Mouse (Mus musculus) MEL (cell line): ENCODE results near the gene Mrs2. TPM values are rescaled to one million over a fixed set of nuclear protein-coding genes. Genes with fewer than 3 reads are reported as not detected.

ENCODE experiments used
- DNase-seq: peaks from one replicate; pipeline ENCODE4 v3.0.0; 2011; ENCODE audit warnings: low read depth, low spot score
- H3K27ac ChIP-seq: 2 replicates; pipeline ENCODE4 v1.5.1; 2012; ENCODE audit warnings: low read depth, mild to moderate bottlenecking, control low read depth, low read length, moderate library complexity; ENCODE audit not compliant: control insufficient read depth
- H3K27me3 ChIP-seq, 2 experiments: fragments of 150-350 bp in 1 of 2; sonication (generic) in 1 of 2; 2 replicates each; pipeline ENCODE4 v1.6.1; 2012; ENCODE audit warnings: low read length in 2 of 2, mild to moderate bottlenecking in 2 of 2, improper control_type of control experiment in 1 of 2, moderate library complexity in 1 of 2; ENCODE audit not compliant: insufficient read depth in 2 of 2, control insufficient read depth in 1 of 2
- H3K36me3 ChIP-seq, 2 experiments: 2 replicates each; pipeline ENCODE4 v1.6.1; 2012 to 2014; ENCODE audit warnings: low read length in 2 of 2, improper control_type of control experiment in 1 of 2, inconsistent platforms in 1 of 2, mild to moderate bottlenecking in 1 of 2; ENCODE audit not compliant: insufficient read depth in 2 of 2, control insufficient read depth in 1 of 2
- H3K4me1 ChIP-seq, 2 experiments: fragments of 150-350 bp in 1 of 2; sonication (generic) in 1 of 2; 2 replicates each; pipeline ENCODE4 v1.6.1; 2012; ENCODE audit warnings: low read length in 2 of 2, improper control_type of control experiment in 1 of 2, mild to moderate bottlenecking in 1 of 2; ENCODE audit not compliant: insufficient read depth in 2 of 2, control insufficient read depth in 1 of 2
- H3K4me3 ChIP-seq, 2 experiments: fragments of 150-350 bp in 1 of 2; sonication (generic) in 1 of 2; 2 replicates each; pipeline ENCODE4 v1.5.1; 2012; ENCODE audit warnings: low read depth in 2 of 2, low read length in 2 of 2, mild to moderate bottlenecking in 2 of 2, moderate library complexity in 2 of 2, control low read depth in 1 of 2, improper control_type of control experiment in 1 of 2; ENCODE audit not compliant: control insufficient read depth in 1 of 2, insufficient read depth in 1 of 2
- H3K79me2 ChIP-seq: 2 replicates; pipeline ENCODE4 v1.6.1; 2012; ENCODE audit warnings: mild to moderate bottlenecking, low read length, moderate library complexity; ENCODE audit not compliant: control insufficient read depth, poor library complexity, insufficient read depth
- H3K9ac ChIP-seq: 2 replicates; pipeline ENCODE4 v1.6.1; 2012; ENCODE audit warnings: low read depth, mild to moderate bottlenecking, control low read depth, low read length, moderate library complexity; ENCODE audit not compliant: control insufficient read depth, poor library complexity, severe bottlenecking
- H3K9me3 ChIP-seq: fragments of 150-350 bp; sonication (generic); replicated peaks from 2 replicates; pipeline ENCODE4 v1.6.1; 2012; ENCODE audit warnings: mild to moderate bottlenecking, low read length, improper control_type of control experiment, moderate library complexity; ENCODE audit not compliant: insufficient read depth
- E2F4 ChIP-seq: IDR thresholded peaks from 2 replicates; pipeline ENCODE4 v1.6.1; 2011; ENCODE audit warnings: low read depth, low read length, improper control_type of control experiment, borderline replicate concordance
- ETS1 ChIP-seq: IDR thresholded peaks from 2 replicates; pipeline ENCODE4 v1.6.1; 2012; ENCODE audit warnings: low read depth, mild to moderate bottlenecking, inconsistent platforms, low read length, improper control_type of control experiment, moderate library complexity
- JUND ChIP-seq: IDR thresholded peaks from 2 replicates; pipeline ENCODE4 v1.6.1; 2011; ENCODE audit warnings: low read depth, mild to moderate bottlenecking, improper control_type of control experiment, low read length
- MYB ChIP-seq: IDR thresholded peaks from 2 replicates; pipeline ENCODE4 v1.6.1; 2011; ENCODE audit warnings: mild to moderate bottlenecking, low read depth, low read length, improper control_type of control experiment
- MYC ChIP-seq: IDR thresholded peaks from 2 replicates; pipeline ENCODE4 v1.6.1; 2011; ENCODE audit warnings: low read depth, mild to moderate bottlenecking, low read length, improper control_type of control experiment, moderate library complexity
- NRF1 ChIP-seq: IDR thresholded peaks from 2 replicates; pipeline ENCODE4 v1.6.1; 2014; ENCODE audit warnings: low read depth, mild to moderate bottlenecking, inconsistent platforms, low read length, improper control_type of control experiment, moderate library complexity; ENCODE audit not compliant: poor library complexity, insufficient read depth, severe bottlenecking
- polyA plus RNA-seq, 2 experiments: library from polyadenylated mRNA; stranded (reverse) in 1 of 2; unstranded in 1 of 2; fragments of >175 nt in 1 of 2; fragments of >200 nt in 1 of 2; gene quantifications; 2 replicates each; pipeline versions ENCODE4 v1.2.1 to v1.2.4; 2012; ENCODE audit warnings: low replicate concordance in 2 of 2, low read depth in 1 of 2; ENCODE audit not compliant: insufficient read length in 2 of 2, insufficient read depth in 1 of 2, missing spikeins in 1 of 2
- total RNA-seq: library from RNA; depleted of rRNA; stranded (reverse); fragments of 300-350 nt; gene quantifications from 2 replicates; pipeline ENCODE4 v1.2.3, GENCODE M21; 2012; rRNA removed

Gene Mrs2
- total and polyA plus RNA-seq, 3 experiments = 16.6 to 45.4 TPM; not detected in 1

DNA sequence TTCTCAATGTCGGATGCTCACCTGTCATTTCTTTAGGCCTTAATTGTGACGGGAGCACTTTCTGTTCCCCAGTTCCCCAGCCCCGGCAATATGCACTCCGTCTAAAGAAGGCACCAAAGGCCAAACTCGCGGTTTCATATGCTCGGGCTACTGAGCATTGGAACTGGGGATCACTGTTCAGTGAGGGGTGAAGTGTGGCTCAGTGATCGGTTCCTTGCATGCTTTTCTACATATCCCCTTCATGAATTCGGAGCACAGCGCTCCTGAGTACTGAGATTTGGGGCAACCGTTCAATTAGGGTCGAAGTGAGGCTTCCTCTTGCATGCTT lies 82.4 kb downstream of the Mrs2 start:
- H3K9ac ChIP-seq = no peak overlapping the region

More for the DNA sequence above, 82.4 kb downstream of the Mrs2 start:
- TF ChIP-seq MYB (no peak), JUND (no peak), ETS1 (no peak), MYC (no peak), E2F4 (no peak), NRF1 (no peak)
- peaks cover 0 to 3% of the 10 kb centered on the region in 2 experiments; a peak in 1 of 4 replicates for H3K36me3 ChIP-seq
- peaks cover 3 to 4% of the 10 kb centered on the region in 2 experiments; a peak in 2 of 4 replicates for H3K27me3 ChIP-seq
- H3K9me3 ChIP-seq = no peaks in the 10 kb centered on the region
- H3K4me3 ChIP-seq = peak overlapping the region; percentile 44 to 47; a peak in 3 of 4 replicates
- H3K4me1 ChIP-seq = no peaks in the 10 kb centered on the region; a peak in 1 of 4 replicates
- no peaks in the 10 kb centered on the region for H3K79me2 ChIP-seq
- no peak for DNase-seq
- no peak overlapping the region for H3K27ac ChIP-seq

Other genes starting within 250 kb of the Mrs2 start
- 32.7 and 39.5 TPM in 2 replicates for gene BC005537, start 218.7 kb downstream of the Mrs2 start, total RNA-seq
- 10 to 100 TPM; 48.8 to 62.6 TPM for gene BC005537, start 218.7 kb downstream of the Mrs2 start, polyA plus RNA-seq
- gene Acot13, start 188.8 kb downstream of the Mrs2 start, total RNA-seq = 45.7 and 51.8 TPM in 2 replicates
- 10 to 100 TPM in 1 of 2 experiments, not detected in 1; 57.3 TPM for gene Acot13, start 188.8 kb downstream of the Mrs2 start, polyA plus RNA-seq
- 33.1 and 36.9 TPM in 2 replicates for gene Tdp2, start 188.7 kb downstream of the Mrs2 start, total RNA-seq
- 10 to 100 TPM in 1 of 2 experiments, not detected in 1; 45.3 TPM for gene Tdp2, start 188.7 kb downstream of the Mrs2 start, polyA plus RNA-seq
- gene D130043K22Rik, start 175.2 kb downstream of the Mrs2 start, total RNA-seq = not detected in 2 replicates
- gene D130043K22Rik, start 175.2 kb downstream of the Mrs2 start, polyA plus RNA-seq = not detected
- 0.04 and 0.07 TPM in 2 replicates for gene Aldh5a1, start 82.7 kb downstream of the Mrs2 start, total RNA-seq
- gene Aldh5a1, start 82.7 kb downstream of the Mrs2 start, polyA plus RNA-seq = under 1 TPM in 1 of 2 experiments, not detected in 1; 0.15 TPM
- 0.56 and 0.92 TPM in 2 replicates for gene Gpld1, start 77.2 kb downstream of the Mrs2 start, total RNA-seq
- gene Gpld1, start 77.2 kb downstream of the Mrs2 start, polyA plus RNA-seq = under 1 TPM in 1 of 2 experiments, not detected in 1; 0.03 TPM
- gene Dcdc2a, start 35.6 kb upstream of the Mrs2 start, total RNA-seq = not detected in 2 replicates
- gene Dcdc2a, start 35.6 kb upstream of the Mrs2 start, polyA plus RNA-seq = not detected